Mouse (Mus musculus): ENCODE results near the gene Porcn.

Porcn gene

GRCm38 (mm10) chrX:8206015-8206693, at the start of gene Porcn:
Porcn (minus strand) TSS chrX:8206525.
- ChIA-PET POLR2A (interaction anchor here (0.6 to 6.9 kb wide), 27 partner anchors 9 to 197 kb away, joined by 3 to 89 read pairs (median 5); partner anchors contain the start of genes Rbm3 (in 2 of the 4) and Ebp (in 1 of the 4)), CTCF (interaction anchor here in 2 of 4 experiments (0.6 to 1.4 kb wide), 3 partner anchors 20 to 413 kb away, joined by 3 to 4 read pairs (median 3); no protein-coding TSS in a partner anchor)

- CTCF ChIA-PET: no interaction called here
- POLR2A ChIA-PET: interaction anchor here in 1 of 4 experiments (0.7 kb wide), 1 partner anchor 31 kb away, joined by 3 read pairs; no protein-coding TSS in a partner anchor
Observed at GRCm38 (mm10) chrX:8255807-8256206, 49.5 kb upstream of the Porcn start.

- ChIA-PET CTCF (interaction anchor here in 1 of 4 experiments (0.6 kb wide), 1 partner anchor 16 kb away, joined by 3 read pairs; no protein-coding TSS in a partner anchor), POLR2A (no interaction called here)
Observed at GRCm38 (mm10) chrX:8253711-8254110, 47.4 kb upstream of the Porcn start.

GRCm38 (mm10) chrX:8252334-8253285, 46.3 kb upstream of the Porcn start, which contains the start of gene Ftsj1:
Ftsj1 (minus strand) TSS chrX:8252406.
- ChIA-PET POLR2A (interaction anchor here (0.6 to 2.7 kb wide), 24 partner anchors 12 to 412 kb away, joined by 3 to 18 read pairs (median 3); partner anchors contain the start of genes Rbm3 (in 2 of the 4), Hdac6 (in 1 of the 4), Otud5 (in 1 of the 4) and Suv39h1 (in 1 of the 4)), CTCF (no interaction called here)

- ChIA-PET CTCF (interaction anchor here in 1 of 4 experiments (0.6 kb wide), 1 partner anchor 339 kb away, joined by 3 read pairs; no protein-coding TSS in a partner anchor), POLR2A (interaction anchor here in 3 of 4 experiments (0.7 to 2.7 kb wide), 24 partner anchors 9 to 411 kb away, joined by 3 to 18 read pairs (median 4); partner anchors contain the start of genes Rbm3 (in 2 of the 3), Hdac6 (in 1 of the 3), Otud5 (in 1 of the 3) and Wdr13 (in 1 of the 3))
Observed at GRCm38 (mm10) chrX:8251789-8252333, 45.5 kb upstream of the Porcn start.

- POLR2A ChIA-PET: interaction anchor here in 2 of 4 experiments (0.7 to 1.4 kb wide), 2 partner anchors 103 to 998 kb away, joined by 3 to 7 read pairs; partner anchors contain the start of gene Rbm3 (in 1 of the 2)
- CTCF ChIA-PET: interaction anchor here in 2 of 4 experiments (0.7 to 1.0 kb wide), 4 partner anchors 10 to 123 kb away, joined by 3 to 4 read pairs (median 4); no protein-coding TSS in a partner anchor
Observed at GRCm38 (mm10) chrX:8248542-8249120, 42.3 kb upstream of the Porcn start.

GRCm38 (mm10) chrX:8247680-8248079, 41.4 kb upstream of the Porcn start:
- ChIA-PET POLR2A (interaction anchor here in 3 of 4 experiments (0.6 to 1.4 kb wide), 4 partner anchors 9 to 193 kb away, joined by 3 to 7 read pairs (median 4); partner anchors contain the start of genes Rbm3 (in 1 of the 3) and Suv39h1 (in 1 of the 3)), CTCF (interaction anchor here in 2 of 4 experiments (0.7 to 1.1 kb wide), 5 partner anchors 9 to 123 kb away, joined by 3 to 4 read pairs (median 3); no protein-coding TSS in a partner anchor)

GRCm38 (mm10) chrX:8238804-8239395, 32.6 kb upstream of the Porcn start:
- ChIA-PET POLR2A (interaction anchor here (0.7 to 2.5 kb wide), 29 partner anchors 9 to 525 kb away, joined by 3 to 15 read pairs (median 4); partner anchors contain the start of genes Rbm3 (in 4 of the 4), Ebp (in 3 of the 4), Porcn (in 3 of the 4) and Ftsj1 (in 2 of the 4)), CTCF (interaction anchor here in 2 of 4 experiments (0.7 to 1.3 kb wide), 4 partner anchors 9 to 32 kb away, joined by 3 to 5 read pairs (median 4); no protein-coding TSS in a partner anchor)

- CTCF ChIA-PET: interaction anchor here in 1 of 4 experiments (1.6 kb wide), 1 partner anchor 12 kb away, joined by 3 read pairs; no protein-coding TSS in a partner anchor
- POLR2A ChIA-PET: interaction anchor here in 1 of 4 experiments (2.1 kb wide), 1 partner anchor 91 kb away, joined by 8 read pairs; the partner anchor contains the start of gene Rbm3
Observed at GRCm38 (mm10) chrX:8236704-8237103, 30.4 kb upstream of the Porcn start.

GRCm38 (mm10) chrX:8233602-8234001, 27.3 kb upstream of the Porcn start:
- ChIA-PET POLR2A (interaction anchor here in 1 of 4 experiments (1.9 kb wide), 1 partner anchor 28 kb away, joined by 4 read pairs; the partner anchor contains the start of gene Porcn), CTCF (no interaction called here)

- CTCF ChIA-PET: interaction anchor here in 1 of 4 experiments (1.0 kb wide), 1 partner anchor 17 kb away, joined by 3 read pairs; no protein-coding TSS in a partner anchor
- POLR2A ChIA-PET: interaction anchor here in 3 of 4 experiments (0.6 to 1.6 kb wide), 14 partner anchors 9 to 66 kb away, joined by 3 to 8 read pairs (median 4); partner anchors contain the start of genes Ftsj1 (in 1 of the 3) and Porcn (in 1 of the 3)
Observed at GRCm38 (mm10) chrX:8230272-8230671, 23.9 kb upstream of the Porcn start.

- POLR2A ChIA-PET: interaction anchor here in 1 of 4 experiments (9.6 kb wide), 1 partner anchor 16 kb away, joined by 89 read pairs; the partner anchor contains the start of gene Porcn
- CTCF ChIA-PET: no interaction called here
Observed at GRCm38 (mm10) chrX:8223473-8223872, 17.1 kb upstream of the Porcn start.

- CTCF ChIA-PET: no interaction called here
Observed at GRCm38 (mm10) chrX:8222678-8223421, 16.5 kb upstream of the Porcn start.

GRCm38 (mm10) chrX:8222296-8222677, 16.0 kb upstream of the Porcn start:
- CTCF ChIA-PET: no interaction called here
- POLR2A ChIA-PET: interaction anchor here in 1 of 4 experiments (1.1 to 9.6 kb wide), 2 partner anchors 14 to 30 kb away, joined by 3 to 89 read pairs; partner anchors contain the start of gene Porcn

More at GRCm38 (mm10) chrX:8222678-8223421, 16.5 kb upstream of the Porcn start:
- POLR2A ChIA-PET: interaction anchor here in 1 of 4 experiments (1.1 to 9.6 kb wide), 2 partner anchors 15 to 31 kb away, joined by 3 to 89 read pairs; partner anchors contain the start of gene Porcn

- POLR2A ChIA-PET: interaction anchor here (0.6 to 9.6 kb wide), 22 partner anchors 10 to 290 kb away, joined by 3 to 89 read pairs (median 4); partner anchors contain the start of genes Porcn (in 3 of the 4) and Rbm3 (in 2 of the 4)
- CTCF ChIA-PET: interaction anchor here in 3 of 4 experiments (0.5 to 1.4 kb wide), 3 partner anchors 12 to 93 kb away, joined by 3 to 7 read pairs (median 3); no protein-coding TSS in a partner anchor
Observed at GRCm38 (mm10) chrX:8219651-8220050, 13.3 kb upstream of the Porcn start.

Data from embryonic stem cell, embryonic (primary cell).